Mouse (Mus musculus): Measurements from ENCODE around the gene Ect2l.

GRCm38 (mm10) chr10:18131666-18132650, 78.7 kb downstream of the Ect2l start:
- TF ChIP-seq POLR2A (IDR thresholded peaks at IDR 0.05; ENCODE audit: low read depth, low read length) (no peak), CTCF (IDR thresholded peaks at IDR 0.05; ENCODE audit: extremely low read depth, insufficient read length, insufficient replicate concordance, low read depth, low read length) (no peak)

All from small intestine, adult 2 months (tissue).